ENCODE assay signal across 27 mouse cellular contexts in genomic region chr16:19198539-19199385, GRCm38 (mm10).
DNase-seq lines count a peak whose midpoint lies in the region; ATAC-seq and TF ChIP-seq lines count a peak whose summit lies in the region.
"Had no signal": no experiment of that assay in that cellular context is flagged by ENCODE, and none has a peak within 500 bp of the region (broad histone marks: within the 10 kb centered on the region; RNA-seq: fewer than 3 reads in every experiment).

No protein-coding gene starts in this region.

- H3K9me3 ChIP-seq in lung, postnatal 0 days (ENCODE audit: low read length), result no peaks in the 10 kb centered on the region
- H3K9me3 ChIP-seq in CH12.LX (replicated peaks; ENCODE audit: low read length), result peaks cover 8% of the 10 kb centered on the region
- H3K9me3 ChIP-seq: G1E; heart, embryonic 12.5 days; heart, embryonic 15.5 days; hindbrain, embryonic 13.5 days had no signal

- DNase-seq in lung, postnatal 36 days, result peak; percentile 3
- DNase-seq in lung, postnatal 0 days (ENCODE audit: low spot score), result no peak
- peak in 1 of 2 experiments; percentile 9 for DNase-seq in spleen, adult 2 months (ENCODE audit: low read depth in 1 of 2, low spot score in 2 of 2)
- DNase-seq in spleen, postnatal 14 days (ENCODE audit: low spot score in 2 of 2), result no peak
- DNase-seq in CH12.LX (ENCODE audit: extremely low read depth), result no peak
- DNase-seq in urinary bladder, postnatal 14 days (ENCODE audit: low spot score), result no peak
- no peak for DNase-seq in left cerebral cortex, adult 2 months (ENCODE audit: extremely low spot score in 1 of 2, low spot score in 2 of 2)
- DNase-seq: adrenal gland, adult 2 months; adrenal gland, postnatal 14 days; cerebellum, adult 18-20 months; cerebellum, adult 9-10 months; cerebellum, postnatal 14 days; gastrocnemius, postnatal 10 days; gastrocnemius, postnatal 36 days; heart, postnatal 10 days; heart, postnatal 36 days had no signal

- TF ChIP-seq EP300 in lung, postnatal 0 days (IDR thresholded peaks at IDR 0.05), result no peak
- no peak for TF ChIP-seq EP300 in CH12.LX (IDR thresholded peaks at IDR 0.05; ENCODE audit: low read length)

- intact Hi-C loops in left cerebral cortex, adult 2 months (cut with DNase I), result loop anchor here (10.0 kb wide), 1 partner anchor 134 kb away; no protein-coding TSS in a partner anchor

- no peak for TF ChIP-seq POLR2A in spleen, adult 2 months (IDR thresholded peaks at IDR 0.05; ENCODE audit: low read depth, low read length)
- peak; percentile 75 for TF ChIP-seq POLR2A in CH12.LX (IDR thresholded peaks at IDR 0.05; ENCODE audit: low read depth, low read length)
- TF ChIP-seq POLR2A in small intestine, adult 2 months (IDR thresholded peaks at IDR 0.05; ENCODE audit: low read depth, low read length), result no peak

- no peaks in the 10 kb centered on the region for H3K36me3 ChIP-seq in lung, postnatal 0 days (ENCODE audit: insufficient read depth, low read length)
- peaks cover 12% of the 10 kb centered on the region for H3K36me3 ChIP-seq in spleen, adult 2 months (ENCODE audit: control insufficient read depth, insufficient read depth, low read length)
- peaks cover 25 to 28% of the 10 kb centered on the region in 2 experiments for H3K36me3 ChIP-seq in CH12.LX (replicated peaks in 1 of 2; ENCODE audit: control insufficient read depth in 1 of 2, insufficient read depth in 1 of 2, low read length in 1 of 2)
- no peaks in the 10 kb centered on the region for H3K36me3 ChIP-seq in small intestine, adult 2 months (ENCODE audit: control insufficient read depth, insufficient read depth, low read length)
- H3K36me3 ChIP-seq: forebrain, embryonic 10.5 days; G1E; heart, embryonic 12.5 days; heart, embryonic 15.5 days; hindbrain, embryonic 10.5 days; hindbrain, embryonic 13.5 days had no signal

- 64% methylated on average over 6 of the region's 6 CpGs for WGBS in lung, postnatal 0 days
- 61% methylated on average over 6 of the region's 6 CpGs for WGBS in spleen, adult 2 months
- WGBS in small intestine, adult 2 months, result 68% methylated on average over 6 of the region's 6 CpGs

- TF ChIP-seq CTCF in lung, postnatal 0 days (IDR thresholded peaks at IDR 0.05), result no peak
- no peak for TF ChIP-seq CTCF in spleen, adult 2 months (IDR thresholded peaks at IDR 0.05; ENCODE audit: extremely low read depth, insufficient read depth, insufficient read length, insufficient replicate concordance)
- no peak for TF ChIP-seq CTCF in CH12.LX (conservative IDR thresholded peaks at IDR 0.05 in 1 of 2, IDR thresholded peaks at IDR 0.05 in 1 of 2; ENCODE audit: low read depth in 2 of 2, low read length in 2 of 2)
- TF ChIP-seq CTCF in small intestine, adult 2 months (IDR thresholded peaks at IDR 0.05; ENCODE audit: extremely low read depth, insufficient read length, insufficient replicate concordance, low read depth, low read length), result no peak
- TF ChIP-seq CTCF in left cerebral cortex, adult 2 months (IDR thresholded peaks at IDR 0.05), result no peak

- in situ Hi-C loops in CH12.LX (cut with MboI; ENCODE audit: low pct_ligation_motif_present, low pct_unique_long_range_greater_than_20kb, low sequenced_read_pairs), result loop anchor here (5.0 kb wide), 3 partner anchors 44 to 191 kb away; no protein-coding TSS in a partner anchor

- no peak overlapping the region for H3K9ac ChIP-seq in lung, postnatal 0 days (replicated peaks; ENCODE audit: low read depth)
- peak overlapping the region; percentile 100 for H3K9ac ChIP-seq in CH12.LX (ENCODE audit: insufficient read depth, low read depth)
- H3K9ac ChIP-seq: forebrain, embryonic 13.5 days; heart, embryonic 12.5 days; heart, embryonic 15.5 days; hindbrain, embryonic 13.5 days had no signal

- H3K27me3 ChIP-seq in lung, postnatal 0 days (replicated peaks; ENCODE audit: insufficient read depth, low read length), result no peaks in the 10 kb centered on the region
- H3K27me3 ChIP-seq in spleen, adult 2 months (ENCODE audit: control insufficient read depth, insufficient read depth, low read length), result no peaks in the 10 kb centered on the region
- H3K27me3 ChIP-seq in CH12.LX (replicated peaks), result no peaks in the 10 kb centered on the region
- no peaks in the 10 kb centered on the region for H3K27me3 ChIP-seq in small intestine, adult 2 months (ENCODE audit: control insufficient read depth, insufficient read depth, low read length)
- H3K27me3 ChIP-seq: forebrain, embryonic 13.5 days; heart, embryonic 12.5 days; heart, embryonic 15.5 days; hindbrain, embryonic 13.5 days; Patski had no signal

- no peak overlapping the region for H3K4me2 ChIP-seq in lung, postnatal 0 days (replicated peaks; ENCODE audit: low read depth, low read length)
- H3K4me2 ChIP-seq in CH12.LX (ENCODE audit: insufficient read depth, low read depth, poor library complexity, severe bottlenecking), result peak overlapping the region; percentile 74
- H3K4me2 ChIP-seq: forebrain, embryonic 13.5 days; heart, embryonic 12.5 days; heart, embryonic 15.5 days; hindbrain, embryonic 13.5 days had no signal

- ATAC-seq in lung, postnatal 0 days, result no peak
- ATAC-seq: forebrain, embryonic 13.5 days; forebrain, embryonic 16.5 days; hindbrain, embryonic 16.5 days; Patski had no signal

- TF ChIP-seq RAD21 in CH12.LX (IDR thresholded peaks at IDR 0.05; ENCODE audit: low read depth, low read length), result no peak

- no peaks in the 10 kb centered on the region for H3K4me1 ChIP-seq in lung, postnatal 0 days (ENCODE audit: insufficient read depth, low read depth, low read length)
- H3K4me1 ChIP-seq in spleen, adult 2 months (ENCODE audit: control insufficient read depth, insufficient read depth, insufficient read length), result peaks cover 3% of the 10 kb centered on the region; the same call in 1 of the 2 replicates
- peaks cover 19 to 62% of the 10 kb centered on the region in 2 experiments for H3K4me1 ChIP-seq in CH12.LX (ENCODE audit: control insufficient read depth in 1 of 2, insufficient read depth in 2 of 2)
- no peaks in the 10 kb centered on the region for H3K4me1 ChIP-seq in small intestine, adult 2 months (ENCODE audit: control insufficient read depth, insufficient read depth, insufficient read length, low read length)
- H3K4me1 ChIP-seq: forebrain, embryonic 10.5 days; forebrain, embryonic 13.5 days; heart, embryonic 12.5 days; heart, embryonic 15.5 days; hindbrain, embryonic 10.5 days; hindbrain, embryonic 13.5 days had no signal

- peaks cover 27% of the 10 kb centered on the region for H3K79me2 ChIP-seq in CH12.LX (replicated peaks; ENCODE audit: control insufficient read depth, extremely low read depth, insufficient read depth, poor library complexity, severe bottlenecking)

- no peak overlapping the region for H3K27ac ChIP-seq in lung, postnatal 0 days (ENCODE audit: low read length)
- H3K27ac ChIP-seq in spleen, adult 2 months (ENCODE audit: insufficient read depth, low read length), result peak overlapping the region; percentile 97
- peak overlapping the region; percentile 95 for H3K27ac ChIP-seq in CH12.LX (ENCODE audit: insufficient read depth, low read depth)
- peak overlapping the region; percentile 22; the same call in 1 of the 2 replicates for H3K27ac ChIP-seq in small intestine, adult 2 months (ENCODE audit: insufficient read depth, low read depth, low read length)
- H3K27ac ChIP-seq in left cerebral cortex, adult 2 months, result no peak overlapping the region
- H3K27ac ChIP-seq: forebrain, embryonic 10.5 days; forebrain, embryonic 13.5 days; heart, embryonic 15.5 days; hindbrain, embryonic 10.5 days; hindbrain, embryonic 13.5 days had no signal

- H3K4me3 ChIP-seq in lung, postnatal 0 days (ENCODE audit: low read depth, low read length), result no peak overlapping the region
- H3K4me3 ChIP-seq in spleen, adult 2 months (ENCODE audit: extremely low read depth, insufficient read depth, insufficient read length), result peak overlapping the region; percentile 70
- peak overlapping the region; percentile 60 to 100 (median 82) for H3K4me3 ChIP-seq in CH12.LX (replicated peaks in 1 of 3; ENCODE audit: low read depth in 2 of 3, low read length in 2 of 3, poor library complexity in 1 of 3)
- 0 out of 2 replicates have a peak overlapping the region, but pooled peaks have one; percentile 21 for H3K4me3 ChIP-seq in small intestine, adult 2 months (ENCODE audit: low read depth, low read length)
- H3K4me3 ChIP-seq in left cerebral cortex, adult 2 months, result no peak overlapping the region
- H3K4me3 ChIP-seq: forebrain, embryonic 10.5 days; forebrain, embryonic 13.5 days; heart, embryonic 12.5 days; heart, embryonic 15.5 days; hindbrain, embryonic 10.5 days; hindbrain, embryonic 13.5 days had no signal

- dilution Hi-C loops in CH12.LX (cut with MboI; ENCODE audit: extremely low pct_ligation_motif_present, extremely low pct_unique_long_range_greater_than_20kb, low sequenced_read_pairs), result no loop called here

TF ChIP-seq in CH12.LX, 34 proteins besides CTCF, POLR2A, EP300 and RAD21 (continues in another document):
- TF ChIP-seq NELFE (IDR thresholded peaks at IDR 0.05; ENCODE audit: low read depth, low read length) (peak; percentile 44; the same call in 1 of the 2 replicates), TCF12 (IDR thresholded peaks at IDR 0.05; ENCODE audit: low read depth, low read length) (0 out of 2 replicates have a peak, but pooled peaks have one; percentile 15), CHD2 (IDR thresholded peaks at IDR 0.05; ENCODE audit: low read length) (no peak; the same call in 1 of the 2 replicates), CHD1 (IDR thresholded peaks at IDR 0.05; ENCODE audit: low read depth, low read length) (peak; percentile 96), BHLHE40 (IDR thresholded peaks at IDR 0.05; ENCODE audit: low read depth, low read length) (0 out of 2 replicates have a peak, but pooled peaks have one; percentile 8), IRF4 (IDR thresholded peaks at IDR 0.05; ENCODE audit: low read depth, low read length) (0 out of 2 replicates have a peak, but pooled peaks have one; percentile 28), ZMIZ1 (IDR thresholded peaks at IDR 0.05; ENCODE audit: low read depth, low read length) (peak; percentile 80), POLR2AphosphoS2 (IDR thresholded peaks at IDR 0.05; ENCODE audit: low read depth, low read length) (peak; percentile 67; the same call in 1 of the 2 replicates), MEF2A (IDR thresholded peaks at IDR 0.05; ENCODE audit: borderline replicate concordance, low read depth, low read length) (no peak; the same call in 1 of the 2 replicates), SMC3 (IDR thresholded peaks at IDR 0.05; ENCODE audit: low read depth, low read length) (0 out of 2 replicates have a peak, but pooled peaks have one; percentile 8), E2F4 (IDR thresholded peaks at IDR 0.05; ENCODE audit: insufficient replicate concordance, low read depth, low read length) (no peak), SIN3A (IDR thresholded peaks at IDR 0.05; ENCODE audit: low read length) (peak; percentile 63), ZNF384 (IDR thresholded peaks at IDR 0.05; ENCODE audit: low read depth, low read length) (peak; percentile 74), TBP (conservative IDR thresholded peaks at IDR 0.05; ENCODE audit: low read depth, low read length) (peak; percentile 82), RCOR1 (conservative IDR thresholded peaks at IDR 0.05; ENCODE audit: low read depth, low read length) (peak; percentile 91), ZC3H11A (IDR thresholded peaks at IDR 0.05; ENCODE audit: low read depth, low read length) (no peak)

Comparison
In these comparisons a context has a peak if more than half of its experiments do, and no peak if none do; other contexts are left out.
1. H3K27ac ChIP-seq: peak in spleen, adult 2 months (single experiment), CH12.LX (single experiment) and small intestine, adult 2 months (single experiment); none in lung, postnatal 0 days (single experiment) and left cerebral cortex, adult 2 months (single experiment).
2. H3K4me3 ChIP-seq: peak in spleen, adult 2 months (single experiment), CH12.LX (3 of 3) and small intestine, adult 2 months (single experiment); none in lung, postnatal 0 days (single experiment) and left cerebral cortex, adult 2 months (single experiment).